7 mouse cellular contexts compared by ENCODE assay signal in genomic region chr17:49029556-49030268, GRCm38 (mm10).
DNase-seq lines count a peak whose midpoint lies in the region; ATAC-seq lines count a peak whose summit lies in the region.

No protein-coding gene starts in this region.

- peak; percentile 21 to 23 for DNase-seq in B cell, adult 2 months
- DNase-seq in WW6 (ENCODE audit: low read depth, low spot score) = peak; percentile 61
- DNase-seq in forebrain, embryonic 14.5 days (ENCODE audit: low spot score) = peak; percentile 34
- no peak for DNase-seq in hindbrain, embryonic 14.5 days (ENCODE audit: low spot score)
- DNase-seq in left cerebral cortex, postnatal 36 days (ENCODE audit: low spot score in 2 of 2) = peak; percentile 61 to 65
- peak; percentile 63 to 75 for DNase-seq in spleen, postnatal 4 days (ENCODE audit: low spot score in 2 of 2)

- 0 out of 2 replicates have a peak overlapping the region, but pooled peaks have one; percentile 3 for H3K4me2 ChIP-seq in forebrain, embryonic 14.5 days (ENCODE audit: low read length)
- no peak overlapping the region for H3K4me2 ChIP-seq in hindbrain, embryonic 14.5 days (replicated peaks)

- H3K27me3 ChIP-seq in forebrain, embryonic 14.5 days (replicated peaks; ENCODE audit: control insufficient read depth, insufficient read depth, low read length) = no peaks in the 10 kb centered on the region
- no peaks in the 10 kb centered on the region for H3K27me3 ChIP-seq in hindbrain, embryonic 14.5 days (ENCODE audit: control insufficient read depth, insufficient read depth, low read length)
- no peaks in the 10 kb centered on the region for H3K27me3 ChIP-seq in megakaryocyte, embryonic 14.5 days (replicated peaks)

- no peaks in the 10 kb centered on the region for H3K9me3 ChIP-seq in forebrain, embryonic 14.5 days (replicated peaks; ENCODE audit: control insufficient read depth, low read length)
- H3K9me3 ChIP-seq in hindbrain, embryonic 14.5 days (ENCODE audit: control insufficient read depth, low read length) = no peaks in the 10 kb centered on the region
- peaks cover 4% of the 10 kb centered on the region for H3K9me3 ChIP-seq in megakaryocyte, embryonic 14.5 days

- 0 out of 2 replicates have a peak, but pooled peaks cover 2% of the 10 kb centered on the region for H3K4me1 ChIP-seq in forebrain, embryonic 14.5 days (ENCODE audit: control insufficient read depth, insufficient read depth, low read length)
- peaks cover 5% of the 10 kb centered on the region; the same call in 1 of the 2 replicates for H3K4me1 ChIP-seq in hindbrain, embryonic 14.5 days (replicated peaks; ENCODE audit: control insufficient read depth, insufficient read depth, low read length)
- H3K4me1 ChIP-seq in megakaryocyte, embryonic 14.5 days = peaks cover 5% of the 10 kb centered on the region; the same call in 1 of the 2 replicates

- H3K36me3 ChIP-seq in forebrain, embryonic 14.5 days (ENCODE audit: control insufficient read depth, insufficient read depth, low read length) = no peaks in the 10 kb centered on the region
- H3K36me3 ChIP-seq in hindbrain, embryonic 14.5 days (replicated peaks; ENCODE audit: control insufficient read depth, insufficient read depth) = no peaks in the 10 kb centered on the region
- H3K36me3 ChIP-seq in megakaryocyte, embryonic 14.5 days (replicated peaks; ENCODE audit: low read length) = no peaks in the 10 kb centered on the region

- peak; percentile 76 for ATAC-seq in forebrain, embryonic 14.5 days
- peak; percentile 29; the same call in 1 of the 2 replicates for ATAC-seq in hindbrain, embryonic 14.5 days (ENCODE audit: low FRiP score)

- H3K9ac ChIP-seq in forebrain, embryonic 14.5 days (ENCODE audit: low read length) = no peak overlapping the region
- no peak overlapping the region for H3K9ac ChIP-seq in hindbrain, embryonic 14.5 days

- 25% methylated on average over 11 of the region's 11 CpGs for WGBS in forebrain, embryonic 14.5 days
- 35% methylated on average over 11 of the region's 11 CpGs for WGBS in hindbrain, embryonic 14.5 days

- H3K27ac ChIP-seq in forebrain, embryonic 14.5 days (ENCODE audit: low read depth, low read length) = no peak overlapping the region
- no peak overlapping the region for H3K27ac ChIP-seq in hindbrain, embryonic 14.5 days

- no peak overlapping the region for H3K4me3 ChIP-seq in forebrain, embryonic 14.5 days (ENCODE audit: low read depth, low read length)
- no peak overlapping the region for H3K4me3 ChIP-seq in hindbrain, embryonic 14.5 days (replicated peaks; ENCODE audit: low read length)
- peak overlapping the region; percentile 12 for H3K4me3 ChIP-seq in megakaryocyte, embryonic 14.5 days (replicated peaks)

- intact Hi-C loops in left cerebral cortex, postnatal 36 days (cut with DNase I) = no loop called here
